Mouse (Mus musculus): ENCODE measurements around the gene Armcx4.
"Not testable (repeated sequence)": the region's sequence is repeated elsewhere in the genome, so short reads cannot be mapped to it uniquely, and the experiment has no call there.

DNA sequence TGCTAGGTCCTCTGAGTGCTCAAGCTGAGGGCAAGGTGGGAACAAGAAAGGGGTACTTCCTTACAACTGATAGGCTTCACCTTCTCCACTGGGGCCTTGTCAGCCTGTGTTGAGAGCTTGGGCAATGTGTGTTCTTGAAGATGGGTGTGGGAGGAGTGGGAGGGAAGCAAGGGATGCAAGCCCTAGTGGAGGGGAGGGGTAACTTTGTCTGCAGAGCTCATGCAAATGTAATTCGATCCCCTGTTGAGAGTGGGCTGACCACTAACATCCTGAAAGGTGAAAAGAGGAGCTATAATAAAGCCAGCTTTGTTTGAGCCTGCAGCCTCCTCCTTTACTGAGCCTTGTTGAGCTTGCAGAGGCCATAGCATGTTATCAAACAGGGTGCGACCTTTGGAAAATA, 37.4 kb downstream of the Armcx4 start:
- TF ChIP-seq GATA1 (IDR thresholded peaks at IDR 0.05; ENCODE audit: borderline replicate concordance, low read length); FLI1 (IDR thresholded peaks at IDR 0.05; ENCODE audit: low read length): not testable (repeated sequence)
